Mouse (Mus musculus): ENCODE results near the gene P2rx7.

Gene P2rx7

DNA sequence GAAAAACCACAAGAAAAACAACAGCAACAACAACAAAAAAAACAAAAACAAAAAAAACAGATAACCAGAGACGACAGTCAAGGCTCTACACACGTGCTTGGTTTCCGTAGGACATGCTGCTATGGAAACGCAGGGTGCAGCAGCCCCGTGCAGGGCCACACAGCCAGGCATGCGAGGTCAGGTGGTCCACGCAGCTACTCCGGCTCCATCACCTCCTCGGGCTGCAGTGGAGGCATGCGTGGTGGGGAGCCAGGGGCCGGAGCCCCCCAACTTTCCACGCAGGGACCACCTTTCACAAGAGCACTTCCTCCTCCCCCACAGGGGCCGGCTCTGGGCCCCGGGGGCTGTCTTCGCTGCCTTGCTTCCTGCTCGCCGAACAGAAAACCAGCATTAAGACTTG is 90.2 kb downstream of the P2rx7 start:
- no peak for DNase-seq

GRCm38 (mm10) chr5:122735853-122736252 is 92.1 kb downstream of the P2rx7 start:
- DNase-seq: no peak

GRCm38 (mm10) chr5:122736761-122737160 is 93.0 kb downstream of the P2rx7 start:
- no peak for DNase-seq

Measured in kidney, postnatal 10 days (tissue).